Mouse (Mus musculus) heart, adult 2 months (tissue): ENCODE measurements around the gene Dohh.

Source experiments
- CTCF ChIP-seq: fragments of 200-600 bp; IDR thresholded peaks from 2 replicates; pipeline ENCODE4 v1.8.1; 2022; ENCODE audit warnings: antibody characterized with exemption, mild to moderate bottlenecking, moderate library complexity
- EP300 ChIP-seq: fragments of 200-500 bp; IDR thresholded peaks from 2 replicates; pipeline ENCODE4 v1.6.1; 2011; ENCODE audit warnings: low read depth, low read length, control low read depth; ENCODE audit not compliant: insufficient read depth
- POLR2A ChIP-seq: fragments of 200-500 bp; IDR thresholded peaks from 2 replicates; pipeline ENCODE4 v1.6.1; 2011; ENCODE audit warnings: mild to moderate bottlenecking, low read depth, low read length, control low read depth; ENCODE audit not compliant: insufficient read depth

GRCm38 (mm10) chr10:81358209-81358608 lies 26.0 kb upstream of the Dohh start:
- TF ChIP-seq CTCF = no peak
- TF ChIP-seq POLR2A = no peak
- TF ChIP-seq EP300 = no peak
